Mouse (Mus musculus) NIH3T3 (cell line): ENCODE data around the gene Cog5.

Experiments
- DNase-seq: peaks from one replicate; pipeline ENCODE4 v3.0.0-alpha.2; 2012; ENCODE audit warnings: low read depth

Gene Cog5

GRCm38 (mm10) chr12:31984206-31984605 is 329.5 kb downstream of the Cog5 start:
- DNase-seq = no peak

- DNase-seq = no peak
Measured at GRCm38 (mm10) chr12:31984664-31985063, 330.0 kb downstream of the Cog5 start.

- DNase-seq = no peak
Measured at GRCm38 (mm10) chr12:31985738-31986137, 331.1 kb downstream of the Cog5 start.

- no peak for DNase-seq
Measured at GRCm38 (mm10) chr12:31986463-31986862, 331.8 kb downstream of the Cog5 start.
